Mouse (Mus musculus): ENCODE data around the gene Adamts18.

Gene Adamts18

DNA sequence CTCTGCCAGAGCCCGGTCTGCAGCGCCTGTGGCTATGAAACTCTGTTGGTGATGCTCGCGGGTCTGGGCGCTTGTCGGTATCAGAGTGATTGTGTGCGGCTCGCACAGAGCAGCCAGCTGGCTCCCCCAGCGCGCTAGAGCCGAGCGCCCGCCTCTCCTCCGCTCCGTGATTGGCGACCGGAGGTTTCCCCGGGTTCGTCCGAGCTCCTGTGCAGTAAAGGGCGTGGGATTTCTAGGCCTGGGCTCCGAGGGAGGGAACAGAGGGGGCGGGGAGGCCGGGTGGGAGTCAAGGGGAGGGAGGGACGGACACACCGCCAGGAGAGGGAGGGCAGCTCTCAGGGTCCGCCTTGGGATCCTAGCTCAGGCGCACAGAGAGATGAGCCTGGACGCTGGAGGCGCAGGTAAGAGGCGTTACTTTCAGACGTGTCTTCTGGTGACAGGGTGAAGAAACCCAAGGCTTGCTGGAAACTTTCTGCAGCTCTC is at the start of gene Adamts18:
Gene Adamts18, minus strand, starts transcription at position 86 of the 483 bp plus-strand sequence.
- DNase-seq (ENCODE audit: low spot score in 2 of 2), result peak; percentile 44 to 49

DNA sequence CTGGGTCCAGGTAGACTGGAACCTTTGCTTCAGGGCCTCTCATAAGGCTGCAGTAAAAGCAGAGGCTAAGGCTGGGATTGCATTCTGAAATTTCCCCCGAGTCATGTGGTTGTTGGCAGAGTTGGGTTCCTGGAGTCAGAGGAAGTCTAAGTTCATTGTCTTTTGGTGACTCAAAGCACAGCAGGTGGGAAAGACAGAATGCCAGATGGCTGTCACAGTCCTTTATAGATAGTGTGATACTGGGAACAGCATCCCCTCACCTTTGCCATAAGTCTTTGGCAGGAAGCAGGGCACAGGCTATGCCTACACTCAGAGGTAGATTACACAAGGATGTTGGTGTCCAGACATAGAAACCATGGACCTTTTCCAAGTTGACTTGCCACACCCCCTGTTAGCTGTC is 47.9 kb upstream of the Adamts18 start:
- DNase-seq (ENCODE audit: low spot score in 2 of 2), result no peak

DNA sequence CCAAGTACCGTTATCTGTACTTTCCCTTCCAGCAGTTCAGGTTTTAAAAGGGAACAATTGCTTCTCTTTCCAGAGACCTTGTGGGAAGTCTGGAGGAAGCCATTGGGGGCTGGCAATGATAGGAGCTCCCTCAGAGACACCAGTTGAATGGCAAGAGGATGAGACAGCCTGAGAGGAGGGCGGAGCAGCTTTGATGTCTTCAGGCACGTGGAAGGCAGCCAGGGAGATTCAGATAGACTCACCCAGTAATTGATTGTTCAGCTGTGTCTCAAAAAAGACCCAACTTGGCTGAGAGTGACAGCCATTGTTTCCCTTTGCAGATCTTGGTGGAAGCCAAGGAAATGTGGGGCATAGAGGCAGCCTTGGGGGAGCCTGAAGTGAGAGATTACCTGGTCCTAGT is 42.8 kb upstream of the Adamts18 start:
- no peak for DNase-seq (ENCODE audit: low spot score in 2 of 2)

DNA sequence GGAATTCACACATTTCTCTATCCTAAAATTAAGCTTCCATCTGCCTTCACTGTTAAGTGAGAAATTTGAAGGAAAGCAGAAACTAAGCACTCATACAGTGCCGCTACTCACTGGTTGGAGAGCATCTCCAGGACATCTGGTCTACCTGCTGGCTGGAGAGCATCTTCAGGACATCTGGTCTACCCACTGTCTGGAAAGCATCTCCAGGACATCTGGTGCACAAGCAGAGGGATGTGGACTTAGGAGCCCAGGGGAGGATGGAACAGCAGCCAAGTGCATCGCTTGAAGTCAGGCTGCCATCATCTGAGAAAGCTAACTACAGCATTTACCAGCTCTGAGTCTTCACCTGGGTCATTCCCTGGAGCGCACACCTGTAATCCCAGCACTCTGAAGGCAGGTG is 38.0 kb upstream of the Adamts18 start:
- DNase-seq (ENCODE audit: low spot score in 2 of 2), result no peak

DNA sequence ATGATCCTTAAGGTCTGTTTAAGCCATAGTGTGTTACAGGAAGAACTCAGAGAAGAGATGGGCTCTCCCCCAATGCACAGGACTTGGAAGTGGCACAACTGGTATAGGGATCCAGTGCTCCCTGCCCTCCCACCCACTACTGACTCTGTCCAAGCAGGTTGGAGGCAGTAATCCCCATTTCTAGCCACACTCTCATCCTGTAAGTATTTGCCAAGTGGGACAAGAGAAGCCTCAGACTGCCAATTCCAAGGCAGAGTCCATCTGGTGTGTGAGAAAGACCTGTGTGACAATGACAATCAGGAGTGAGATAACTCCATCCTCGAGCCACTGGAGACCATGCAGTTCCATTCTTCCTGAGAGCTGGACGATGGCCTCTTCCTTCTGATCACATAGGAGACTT is 36.6 kb upstream of the Adamts18 start:
- no peak for DNase-seq (ENCODE audit: low spot score in 2 of 2)

DNA sequence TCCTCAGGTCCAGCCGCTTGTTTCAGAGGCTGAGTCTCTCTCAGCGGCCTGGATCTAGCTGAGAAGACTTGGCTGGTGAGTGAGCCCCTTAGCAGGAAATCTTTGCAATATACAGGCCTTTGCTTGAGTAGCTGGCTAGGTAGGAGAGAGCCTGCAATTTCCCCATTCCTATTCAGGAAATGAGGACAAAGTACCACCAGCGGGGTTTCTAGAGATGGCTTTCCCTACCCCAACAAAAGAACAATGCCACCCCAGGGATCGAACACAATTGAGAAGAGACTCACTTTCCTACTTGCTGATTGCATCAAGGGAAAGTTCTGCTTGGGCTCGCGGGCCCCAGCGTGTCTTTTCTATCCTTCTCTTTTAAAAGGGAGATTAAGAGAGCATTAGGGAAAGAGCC is 35.5 kb upstream of the Adamts18 start:
- no peak for DNase-seq (ENCODE audit: low spot score in 2 of 2)

DNA sequence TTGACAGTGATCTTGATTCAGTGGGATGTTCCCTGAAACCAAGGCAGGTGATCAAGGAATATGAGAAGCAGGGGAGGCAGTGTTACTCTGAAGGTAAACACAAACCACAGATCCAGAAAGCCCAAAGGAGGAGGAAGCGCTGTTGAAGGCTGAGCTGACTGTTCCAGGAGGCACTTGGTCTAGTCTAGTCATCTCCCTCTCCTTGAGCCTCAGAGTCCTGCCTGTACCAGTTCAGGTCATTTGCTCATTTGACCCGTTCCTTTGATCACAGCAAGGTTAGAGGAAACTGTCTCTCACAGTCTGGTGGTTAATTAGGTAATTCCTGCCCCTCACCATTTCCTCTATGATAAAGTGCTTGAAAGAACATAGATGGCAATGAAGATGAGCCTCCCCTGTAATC is 34.0 kb upstream of the Adamts18 start:
- DNase-seq (ENCODE audit: low spot score in 2 of 2), result no peak

DNA sequence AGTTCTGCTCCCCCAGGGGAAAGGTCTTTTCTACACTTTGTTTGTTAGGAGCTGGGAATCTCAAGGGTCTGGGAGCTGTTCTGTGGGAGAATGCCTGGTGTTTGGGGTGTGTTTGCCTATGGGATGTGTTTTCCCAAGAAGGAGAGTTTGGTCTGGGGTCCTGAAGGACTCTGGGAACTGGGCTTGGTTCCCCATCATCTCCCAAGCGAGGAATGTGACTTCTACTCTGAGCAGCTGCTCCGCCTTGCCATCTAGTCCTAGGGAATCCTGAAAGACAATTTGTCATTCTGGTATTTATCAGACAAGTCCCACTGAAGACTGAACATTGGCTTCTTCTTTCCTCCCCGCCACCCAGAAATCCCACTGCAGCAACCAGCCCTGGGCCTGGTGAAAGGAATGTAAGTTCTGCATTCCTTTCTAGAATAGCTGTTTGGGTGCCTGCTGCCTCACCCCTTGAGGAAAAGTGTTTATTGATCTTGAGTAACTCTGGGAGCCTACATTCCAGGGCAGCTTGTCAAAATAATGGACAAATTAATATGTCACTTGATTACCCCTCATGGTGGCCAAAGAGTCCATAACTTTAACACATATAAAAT is 30.0 kb upstream of the Adamts18 start:
- no peak for DNase-seq (ENCODE audit: low spot score in 2 of 2)

DNA sequence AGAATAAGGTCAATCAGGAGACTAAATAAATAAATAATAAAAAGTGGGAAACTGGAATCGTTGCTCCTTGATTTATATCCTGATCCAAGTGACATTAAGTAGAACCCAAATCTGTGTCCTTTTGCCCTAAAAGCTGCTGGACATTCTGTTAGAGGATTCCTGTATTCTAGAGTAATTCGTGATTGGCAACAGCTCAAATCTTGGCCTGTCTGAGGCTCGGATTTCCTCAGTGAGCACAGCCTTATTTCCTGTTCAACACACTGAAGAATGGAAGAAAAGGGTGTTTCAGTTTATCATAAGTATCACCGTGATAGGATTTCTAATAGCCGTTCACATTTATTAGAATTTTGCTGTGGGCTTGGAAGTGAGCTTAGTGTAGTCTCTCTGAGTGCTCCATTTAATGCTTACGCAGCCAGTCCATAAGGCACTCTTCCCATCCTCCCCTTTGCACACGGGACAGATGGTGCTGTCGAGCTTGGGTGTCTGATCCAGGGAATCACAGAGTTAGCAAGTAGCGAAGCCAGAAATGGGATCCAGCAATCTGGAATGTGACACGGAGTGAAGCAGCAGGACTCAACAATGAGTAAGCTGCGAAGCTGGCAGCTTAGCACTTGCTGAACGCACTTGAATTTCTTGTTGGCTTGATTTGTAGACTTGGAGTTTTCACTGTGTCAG is 25.0 kb upstream of the Adamts18 start:
- DNase-seq (ENCODE audit: low spot score in 2 of 2), result peak; percentile 81 to 86

DNA sequence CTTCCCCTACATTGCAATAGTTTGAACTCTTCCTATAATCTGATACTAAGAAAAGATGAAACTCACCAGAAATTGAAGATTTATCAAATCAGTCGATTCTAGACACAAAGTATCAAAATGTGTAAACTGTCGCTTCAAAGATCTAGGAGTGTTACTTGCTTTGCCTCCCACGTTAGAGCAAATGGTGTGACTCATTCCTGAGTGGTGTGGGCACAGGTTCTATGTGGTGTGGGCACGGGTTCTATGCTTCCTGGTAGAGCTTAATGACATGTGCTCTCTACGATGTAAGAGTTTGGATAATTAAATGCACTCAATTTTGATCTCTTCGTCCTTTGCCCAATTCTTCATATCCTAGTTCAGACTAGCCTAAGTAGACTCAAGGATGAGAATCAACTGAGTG is 23.9 kb upstream of the Adamts18 start:
- peak; percentile 49 to 62 for DNase-seq (ENCODE audit: low spot score in 2 of 2)

DNA sequence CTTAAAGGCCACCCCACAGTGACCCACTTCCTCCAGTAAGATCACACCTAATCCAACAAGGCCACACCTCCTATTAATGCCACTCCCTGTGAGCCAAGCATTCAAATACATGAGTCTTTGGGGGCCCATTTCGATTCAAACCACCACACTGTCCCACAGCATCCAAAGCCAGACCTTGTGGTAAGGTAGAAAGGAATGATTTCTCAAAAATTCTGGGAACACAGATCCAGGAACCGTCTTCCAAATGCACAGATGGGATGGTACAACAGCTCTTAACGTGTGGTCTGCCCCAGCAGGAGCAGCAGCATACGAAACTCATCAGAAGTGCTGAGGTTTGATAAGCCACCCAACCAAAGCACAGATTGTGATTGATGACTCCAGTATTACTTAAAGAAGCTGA is 18.0 kb upstream of the Adamts18 start:
- no peak for DNase-seq (ENCODE audit: low spot score in 2 of 2)

DNA sequence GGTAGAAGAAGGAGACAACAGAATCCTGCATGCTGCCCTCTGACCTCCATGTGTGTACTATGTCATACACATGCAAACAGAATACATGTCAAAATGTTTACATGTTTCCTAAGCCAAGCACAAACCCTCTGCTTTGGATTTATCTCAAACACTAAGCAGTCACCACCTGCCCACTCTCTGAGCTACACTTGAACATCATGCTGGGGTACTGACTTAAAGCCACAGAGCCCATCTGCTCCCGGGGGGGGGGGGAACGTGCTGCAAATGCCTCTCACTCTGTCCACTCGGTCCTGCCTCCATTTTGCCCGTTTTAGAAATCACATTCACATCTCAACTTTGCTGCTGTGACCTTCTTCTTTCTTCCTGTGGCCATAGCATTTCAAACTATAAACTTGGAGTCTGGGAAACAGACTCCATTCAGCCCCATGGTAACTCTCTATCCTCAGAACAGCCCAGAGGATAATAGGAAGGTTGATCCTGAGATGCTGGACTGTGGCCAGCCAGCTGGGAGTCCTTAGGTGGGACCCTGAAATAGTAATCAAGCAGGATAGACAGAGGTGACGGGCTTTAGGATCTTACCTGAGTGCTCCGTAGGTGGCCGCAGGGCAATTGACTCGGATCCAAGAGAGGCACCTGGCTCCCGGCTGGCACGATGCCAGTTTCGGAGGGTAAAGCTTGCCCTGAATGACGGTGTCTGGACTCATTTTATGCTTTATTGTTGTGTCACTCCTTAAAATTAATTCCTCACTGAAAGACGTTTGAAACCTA is 17.0 kb upstream of the Adamts18 start:
- DNase-seq (ENCODE audit: low spot score in 2 of 2), result no peak

DNA sequence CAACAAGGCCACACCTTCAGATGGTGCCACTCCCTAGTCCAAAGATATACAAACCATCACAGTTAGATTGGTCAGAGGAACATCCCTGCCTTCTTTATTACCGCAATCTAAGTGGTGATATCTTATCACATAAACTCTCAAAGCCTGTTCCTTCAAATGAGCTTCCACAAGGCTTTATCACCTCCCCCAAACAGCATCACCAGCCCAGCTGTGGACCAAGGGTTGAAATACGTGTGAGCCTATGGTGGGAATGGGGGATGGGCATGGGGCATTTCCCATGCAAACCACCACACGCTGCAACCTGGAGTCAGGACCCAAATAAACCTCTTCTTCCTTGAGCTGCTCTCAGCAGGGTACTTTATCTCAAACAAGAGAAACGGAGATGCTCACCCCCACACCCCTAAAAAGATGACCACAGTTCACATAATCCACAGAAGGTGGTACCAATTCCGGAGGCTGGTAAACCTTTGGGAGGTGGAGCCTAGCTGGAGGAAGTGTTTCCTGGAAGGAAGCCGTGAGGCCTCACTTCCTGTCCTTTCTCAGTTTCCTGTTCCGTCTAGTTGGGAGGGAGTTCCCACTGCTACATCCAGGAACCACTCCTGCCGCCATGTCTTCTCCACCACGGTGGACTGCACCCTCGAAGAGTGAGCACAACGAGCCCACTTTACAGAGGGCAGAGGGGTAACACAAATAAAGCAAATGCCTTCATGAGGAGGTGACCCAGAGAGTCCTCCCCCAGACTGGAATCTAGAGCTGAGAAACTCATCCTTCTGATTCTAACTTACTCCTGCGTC is 11.5 kb upstream of the Adamts18 start:
- no peak for DNase-seq (ENCODE audit: low spot score in 2 of 2)

DNA sequence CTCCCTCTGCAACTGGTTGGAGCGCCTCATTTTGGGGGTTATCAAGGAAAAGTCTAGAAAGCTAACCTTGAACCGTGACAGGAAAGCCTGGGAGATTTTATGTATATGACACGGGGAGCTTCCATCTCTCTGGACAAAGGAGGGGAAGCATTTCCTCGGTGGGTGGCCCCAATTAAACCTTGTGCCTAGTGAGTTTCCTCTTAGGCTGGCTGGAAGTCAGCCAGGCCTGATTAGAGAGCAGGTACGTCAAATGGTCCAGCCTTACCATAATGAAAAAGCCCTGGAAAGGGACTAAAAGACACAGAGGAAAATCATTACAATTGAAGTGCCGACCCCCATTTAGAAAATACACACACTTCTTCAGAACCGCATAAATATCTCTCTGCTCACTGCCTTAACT is 10.3 kb upstream of the Adamts18 start:
- DNase-seq (ENCODE audit: low spot score in 2 of 2), result no peak

DNA sequence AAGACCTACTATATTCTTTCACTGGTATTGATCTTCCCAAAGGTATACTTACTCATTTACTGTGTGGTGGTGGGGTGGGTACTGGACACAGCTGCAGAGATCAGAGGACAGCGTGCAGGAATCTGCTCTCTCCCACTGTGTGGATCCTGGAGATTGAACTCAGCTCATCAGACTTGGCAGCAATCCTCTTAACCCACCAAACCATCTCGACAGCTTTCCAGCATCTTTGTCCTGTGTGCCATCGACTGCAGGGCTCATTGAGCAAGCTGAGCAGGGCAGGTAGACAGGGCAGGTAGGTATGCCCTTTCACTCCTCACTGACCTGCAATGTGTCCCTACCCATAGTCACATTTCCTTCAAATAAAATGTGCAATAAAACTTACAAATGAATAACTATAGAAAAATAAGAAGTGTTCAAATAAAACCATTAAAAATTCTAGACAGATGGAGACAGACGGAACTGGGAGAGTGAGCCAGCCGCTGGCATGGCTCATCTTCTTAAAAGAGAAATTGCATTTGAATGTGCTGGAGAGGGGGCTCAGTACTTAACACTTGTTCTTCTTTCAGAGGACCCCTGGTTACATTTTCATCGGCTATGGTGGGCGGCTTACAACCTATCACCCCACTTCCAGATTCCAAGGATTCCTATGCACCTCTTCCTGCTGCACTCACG is 6.2 kb upstream of the Adamts18 start:
- no peak for DNase-seq (ENCODE audit: low spot score in 2 of 2)

DNA sequence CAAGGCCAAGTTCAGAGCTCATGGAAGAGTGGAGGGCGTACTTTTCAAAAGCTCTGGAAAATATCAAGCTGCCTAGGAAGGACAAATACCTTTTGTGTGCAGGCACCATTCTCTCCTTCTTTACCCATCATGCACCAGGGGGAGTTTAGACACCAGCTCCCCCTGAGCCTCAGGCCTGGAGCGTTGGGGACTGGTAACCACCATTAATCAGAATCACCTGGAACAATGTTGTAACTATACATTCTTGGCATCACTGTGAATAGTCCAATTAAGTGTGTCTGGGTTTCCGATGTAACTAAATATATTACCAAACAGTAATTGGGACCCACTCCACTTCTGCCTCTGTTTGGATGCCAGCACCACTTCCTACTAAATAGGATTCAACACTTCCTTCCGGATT is 5.2 kb upstream of the Adamts18 start:
- DNase-seq (ENCODE audit: low spot score in 2 of 2), result no peak

DNA sequence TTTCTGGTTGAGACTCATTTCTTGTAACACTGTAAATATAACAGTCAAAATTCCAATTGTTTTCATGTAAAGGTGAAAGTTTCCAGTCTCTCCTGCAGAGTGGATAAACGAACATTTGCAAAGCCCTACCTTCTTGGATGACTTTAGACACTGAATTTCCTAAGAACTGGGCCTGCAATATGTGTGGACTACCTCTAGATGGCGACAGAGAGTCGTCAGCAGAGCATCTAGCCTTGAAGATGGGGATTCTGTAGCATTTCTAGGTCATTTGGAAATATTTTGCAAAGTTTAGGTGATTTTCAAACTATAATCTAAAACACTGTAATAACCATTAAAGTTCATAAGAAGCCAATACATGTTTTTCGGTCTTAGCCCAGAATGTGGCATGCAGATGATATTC is 3.1 kb upstream of the Adamts18 start:
- no peak for DNase-seq (ENCODE audit: low spot score in 2 of 2)

DNA sequence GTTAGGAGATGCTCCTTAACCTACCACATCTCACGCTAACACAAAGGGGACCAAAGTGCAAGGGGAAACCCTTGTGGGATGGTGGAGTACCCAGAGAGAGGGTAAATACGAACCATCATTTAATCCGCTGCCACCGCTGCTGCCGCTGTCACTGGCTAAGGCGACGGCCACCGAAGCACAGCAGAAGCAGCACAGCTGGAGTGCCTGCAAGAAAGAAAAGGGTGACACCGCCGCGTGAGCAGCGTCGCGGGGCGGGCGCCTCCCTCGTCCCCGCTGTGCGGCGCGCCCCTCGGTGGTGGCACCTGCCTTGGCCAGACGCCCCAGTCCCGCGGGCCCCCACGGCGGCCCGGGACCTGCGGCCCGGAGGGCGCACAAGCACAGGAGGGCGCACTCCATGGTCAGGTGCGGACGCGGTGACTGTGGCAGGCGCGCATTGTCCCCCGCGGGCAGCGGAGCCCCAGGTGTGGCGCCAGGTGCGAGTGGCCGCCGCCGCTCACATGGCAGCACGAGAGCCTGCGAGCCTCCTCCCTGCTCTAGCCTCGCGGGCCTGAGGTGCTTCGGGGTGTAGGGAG is 371 bp downstream of the Adamts18 start:
- no peak for DNase-seq (ENCODE audit: low spot score in 2 of 2)

DNA sequence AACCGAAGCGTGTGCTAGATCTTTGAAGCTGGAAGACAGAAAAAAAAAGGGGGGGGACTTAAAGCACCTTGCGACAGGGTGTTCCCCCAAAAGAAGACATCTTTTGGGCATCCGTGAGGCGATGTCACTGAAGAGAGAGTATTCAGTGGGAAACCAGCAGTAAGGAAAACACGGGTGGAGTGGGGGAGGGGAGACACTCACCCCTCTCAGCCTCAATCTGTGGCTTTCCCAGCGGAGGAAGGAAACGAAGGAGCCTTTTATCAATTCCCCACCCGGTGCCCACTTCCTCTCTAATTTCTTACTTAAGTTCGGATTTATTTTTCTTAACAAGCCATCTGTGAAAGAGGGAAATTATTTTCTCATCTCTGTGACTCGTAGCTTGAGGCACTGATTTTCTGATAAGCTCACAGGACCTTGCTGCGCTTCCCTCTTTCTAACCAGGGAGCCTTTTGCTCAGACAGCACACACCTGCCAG is 895 bp downstream of the Adamts18 start:
- DNase-seq (ENCODE audit: low spot score in 2 of 2), result no peak

DNA sequence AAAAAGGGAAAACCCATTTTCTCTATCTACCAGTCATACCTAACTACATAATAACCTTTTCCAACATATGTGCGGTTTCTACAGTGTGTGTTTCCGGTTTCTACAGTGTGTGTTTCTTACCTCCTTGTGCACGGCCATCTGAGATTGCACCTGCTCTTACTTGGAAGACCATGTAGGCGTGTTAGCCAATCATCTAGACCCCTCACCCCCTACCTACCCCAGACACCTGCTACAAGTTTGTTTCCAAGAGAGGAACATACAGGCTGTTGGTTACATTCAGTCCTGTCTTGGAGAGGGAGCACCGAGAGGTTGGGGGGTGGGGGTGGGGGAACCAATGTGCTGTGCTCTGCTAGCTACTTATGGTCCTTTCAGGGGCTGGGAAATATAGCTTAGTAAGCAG is 1.9 kb downstream of the Adamts18 start:
- no peak for DNase-seq (ENCODE audit: low spot score in 2 of 2)

DNA sequence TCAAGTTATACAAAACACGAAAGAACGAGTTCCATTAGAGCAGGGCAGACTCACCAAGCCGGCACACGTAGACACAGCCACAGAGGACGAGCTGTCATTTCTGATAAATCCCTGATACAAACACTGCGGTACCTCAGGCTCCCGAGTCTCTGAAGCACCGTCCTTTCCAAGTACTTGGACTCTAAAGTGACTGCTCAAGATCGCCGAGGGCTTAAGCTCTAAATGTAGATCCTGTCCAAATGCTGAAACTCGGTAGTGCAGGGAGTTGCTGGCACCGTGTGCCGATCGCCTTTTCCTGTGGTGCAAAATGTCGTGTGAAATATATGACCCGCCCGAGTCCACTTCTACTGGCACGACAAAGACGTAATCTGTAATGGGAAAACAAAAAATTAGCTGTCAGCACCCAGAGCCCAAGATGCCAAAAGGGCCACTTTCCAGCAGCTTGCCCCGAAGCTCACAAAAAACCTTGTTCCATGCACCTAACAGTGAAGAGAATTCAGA is 3.7 kb downstream of the Adamts18 start:
- no peak for DNase-seq (ENCODE audit: low spot score in 2 of 2)

All from right cerebral cortex, adult 2 months (tissue).